Comparison of ENCODE assay signal across 8 mouse cellular contexts in genomic region chr5:24394165-24394894, GRCm38 (mm10). TPM values are rescaled to one million over a fixed set of nuclear protein-coding genes. Genes with fewer than 3 reads are reported as not detected.
DNase-seq lines count a peak whose midpoint lies in the region; ATAC-seq lines count a peak whose summit lies in the region.

No protein-coding gene starts in this region.

- DNase-seq in adrenal gland, adult 18-20 months (ENCODE audit: low spot score in 2 of 2) = peak; percentile 86 to 91
- peak; percentile 96 for DNase-seq in embryo, embryonic 11 days
- DNase-seq in gastrocnemius, postnatal 25 days = peak; percentile 95
- DNase-seq in intestine, embryonic 14.5 days (ENCODE audit: low spot score) = peak; percentile 98
- DNase-seq in left cerebral cortex, postnatal 14 days (ENCODE audit: low spot score in 2 of 2) = peak; percentile 95 to 98
- DNase-seq in mesoderm, embryonic 11.5 days (ENCODE audit: low read depth, low spot score) = peak; percentile 97
- DNase-seq in right cerebral cortex, postnatal 36 days (ENCODE audit: low spot score in 2 of 2) = peak; percentile 92 to 95
- DNase-seq in yolk sac, embryonic 10.5 days (ENCODE audit: low spot score) = peak; percentile 98

- peak overlapping the region; percentile 56 for H3K4me2 ChIP-seq in intestine, embryonic 14.5 days (ENCODE audit: low read length)

- peak overlapping the region; percentile 72 for H3K27ac ChIP-seq in intestine, embryonic 14.5 days (ENCODE audit: low read depth)

- intact Hi-C loops in left cerebral cortex, postnatal 14 days (cut with DNase I) = no loop called here

- H3K36me3 ChIP-seq in intestine, embryonic 14.5 days (ENCODE audit: control insufficient read depth, insufficient read depth, low read length) = no peaks in the 10 kb centered on the region

- 2% methylated on average over 36 of the region's 36 CpGs for WGBS in intestine, embryonic 14.5 days

- H3K9ac ChIP-seq in intestine, embryonic 14.5 days (ENCODE audit: low read length) = peak overlapping the region; percentile 51

- H3K4me3 ChIP-seq in intestine, embryonic 14.5 days (ENCODE audit: low read depth, low read length) = peak overlapping the region; percentile 61

- H3K4me1 ChIP-seq in intestine, embryonic 14.5 days (replicated peaks; ENCODE audit: control insufficient read depth, insufficient read depth, low read length) = peaks cover 8% of the 10 kb centered on the region

- H3K27me3 ChIP-seq in intestine, embryonic 14.5 days (replicated peaks; ENCODE audit: control insufficient read depth, insufficient read depth, low read length) = 0 out of 2 replicates have a peak, but pooled peaks cover 2% of the 10 kb centered on the region

- H3K9me3 ChIP-seq in intestine, embryonic 14.5 days (ENCODE audit: control insufficient read depth, low read length) = no peaks in the 10 kb centered on the region

- peak; percentile 95 for ATAC-seq in intestine, embryonic 14.5 days (replicated peaks; ENCODE audit: low FRiP score, low TSS enrichment, low read depth)

RNA-seq across cellular contexts. Expression of gene Abcb8, which starts 0.9 kb away (rescaled TPM):
- total RNA-seq in adrenal gland, adult 18-20 months (2021) = 10 to 100 TPM; 76.4 to 88.2 TPM
- total RNA-seq in gastrocnemius, postnatal 25 days (2021) = 10 to 100 TPM; 33.1 to 40.2 TPM
- 56.4 and 64.0 TPM in 2 replicates for polyA plus RNA-seq in intestine, embryonic 14.5 days (2014; fragmentation: Nextera tagmentation; extraction: Ambion mirVana)
- 10 to 100 TPM; 46.7 to 51.4 TPM for total RNA-seq in left cerebral cortex, postnatal 14 days (2021)

RNA-seq across cellular contexts. Expression of gene Atg9b, which starts 2.4 kb away (rescaled TPM):
- total RNA-seq in adrenal gland, adult 18-20 months (2021) = 1 to 10 TPM; 1.3 to 2.6 TPM
- under 1 TPM; 0.10 to 0.19 TPM for total RNA-seq in gastrocnemius, postnatal 25 days (2021)
- 0.66 and 1.0 TPM in 2 replicates for polyA plus RNA-seq in intestine, embryonic 14.5 days (2014; fragmentation: Nextera tagmentation; extraction: Ambion mirVana)
- 1 to 10 TPM; 2.1 to 3.4 TPM for total RNA-seq in left cerebral cortex, postnatal 14 days (2021)

RNA-seq across cellular contexts. Expression of gene Asic3, which starts 18.9 kb away (rescaled TPM):
- total RNA-seq in adrenal gland, adult 18-20 months (2021) = under 1 TPM in 1 of 2 experiments, not detected in 1; 0.33 TPM
- under 1 TPM in 1 of 2 experiments, not detected in 1; 0.19 TPM for total RNA-seq in gastrocnemius, postnatal 25 days (2021)
- not detected in 2 replicates for polyA plus RNA-seq in intestine, embryonic 14.5 days (2014; fragmentation: Nextera tagmentation; extraction: Ambion mirVana)
- not detected for total RNA-seq in left cerebral cortex, postnatal 14 days (2021)

RNA-seq across cellular contexts. Expression of gene Cdk5, which starts 29.0 kb away (rescaled TPM):
- total RNA-seq in adrenal gland, adult 18-20 months (2021) = 10 to 100 TPM; 42.4 to 47.5 TPM
- total RNA-seq in gastrocnemius, postnatal 25 days (2021) = 10 to 100 TPM; 11.7 to 13.7 TPM
- 41.2 and 47.4 TPM in 2 replicates for polyA plus RNA-seq in intestine, embryonic 14.5 days (2014; fragmentation: Nextera tagmentation; extraction: Ambion mirVana)
- 100 to 1,000 TPM; 138 to 149 TPM for total RNA-seq in left cerebral cortex, postnatal 14 days (2021)

RNA-seq across cellular contexts. Expression of gene Slc4a2, which starts 29.3 kb away (rescaled TPM):
- 10 to 100 TPM; 49.3 to 62.3 TPM for total RNA-seq in adrenal gland, adult 18-20 months (2021)
- 10 to 100 TPM; 17.9 to 19.9 TPM for total RNA-seq in gastrocnemius, postnatal 25 days (2021)
- 32.7 and 35.7 TPM in 2 replicates for polyA plus RNA-seq in intestine, embryonic 14.5 days (2014; fragmentation: Nextera tagmentation; extraction: Ambion mirVana)
- 10 to 100 TPM; 26.8 to 31.9 TPM for total RNA-seq in left cerebral cortex, postnatal 14 days (2021)

Comparison
In these comparisons a context has a peak if more than half of its experiments do, and no peak if none do; other contexts are left out.
1. Peak in every context shown above with its lines: DNase-seq, ATAC-seq, H3K4me3 ChIP-seq and H3K27ac ChIP-seq.